Mouse (Mus musculus) G1E (cell line): Measurements from ENCODE around the gene Cabp2. TPM values are rescaled to one million over a fixed set of nuclear protein-coding genes. Genes with fewer than 3 reads are reported as not detected.

ENCODE experiments used
- ATAC-seq: 2 replicates; pipeline ENCODE4 v1.8.0; 2016; ENCODE audit warnings: mild to moderate bottlenecking; ENCODE audit not compliant: insufficient number of reproducible peaks, poor library complexity, low FRiP score, severe bottlenecking; ENCODE audit errors: extremely low read depth
- DNase-seq: peaks from one replicate; pipeline ENCODE4 v3.0.0; 2012; ENCODE audit warnings: low spot score
- H3K27me3 ChIP-seq: 2 replicates; pipeline ENCODE4 v1.6.1; 2012; ENCODE audit warnings: mild to moderate bottlenecking, low read length, inconsistent platforms; ENCODE audit not compliant: insufficient read depth
- H3K36me3 ChIP-seq: replicated peaks from 2 replicates; pipeline ENCODE3; 2012; ENCODE audit warnings: mild to moderate bottlenecking, inconsistent platforms
- H3K4me1 ChIP-seq: 2 replicates; pipeline ENCODE4 v1.6.1; 2012; ENCODE audit warnings: low read depth, low read length, inconsistent platforms, mixed read lengths; ENCODE audit not compliant: insufficient read depth
- H3K4me3 ChIP-seq: 2 replicates; pipeline ENCODE4 v1.5.1; 2012; ENCODE audit warnings: low read depth, mild to moderate bottlenecking, inconsistent platforms, low read length, moderate library complexity, mixed read lengths
- H3K9me3 ChIP-seq: replicated peaks from 2 replicates; pipeline ENCODE4 v1.6.1; 2012; ENCODE audit warnings: inconsistent platforms
- CTCF ChIP-seq: IDR thresholded peaks from 2 replicates; pipeline ENCODE4 v1.5.1; 2012; ENCODE audit warnings: low read depth, low read length, inconsistent platforms, mixed read lengths
- GATA1 ChIP-seq: IDR thresholded peaks from 2 replicates; pipeline ENCODE4 v1.6.1; 2012; ENCODE audit warnings: borderline replicate concordance, low read length, inconsistent platforms, mixed read lengths
- GATA2 ChIP-seq: IDR thresholded peaks from 2 replicates; pipeline ENCODE4 v1.6.1; 2012; ENCODE audit warnings: low read depth, low read length, inconsistent platforms, borderline replicate concordance
- POLR2AphosphoS5 ChIP-seq: IDR thresholded peaks from 2 replicates; pipeline ENCODE4 v1.6.1; 2012; ENCODE audit warnings: low read depth, low read length, inconsistent platforms; ENCODE audit not compliant: insufficient replicate concordance
- TAL1 ChIP-seq: conservative IDR thresholded peaks from 2 replicates; pipeline ENCODE4 v1.6.1; 2012; ENCODE audit warnings: low read depth, low read length, inconsistent platforms, mixed read lengths
- polyA plus RNA-seq: library from polyadenylated mRNA; stranded (reverse); fragments of >175 nt; gene quantifications from 2 replicates; pipeline ENCODE4 v1.2.3, GENCODE M21; 2012
- total RNA-seq, 2 experiments: library from RNA; stranded (forward) in 1 of 2; stranded (reverse) in 1 of 2; fragments of 200-1000 nt in 1 of 2; fragments of >200 nt in 1 of 2; fragmentation: Nextera tagmentation in 1 of 2; gene quantifications; 2 replicates each; pipeline ENCODE4 v1.2.3; 2014 to 2017

Gene Cabp2
- total and polyA plus RNA-seq, 3 experiments = not detected

DNA sequence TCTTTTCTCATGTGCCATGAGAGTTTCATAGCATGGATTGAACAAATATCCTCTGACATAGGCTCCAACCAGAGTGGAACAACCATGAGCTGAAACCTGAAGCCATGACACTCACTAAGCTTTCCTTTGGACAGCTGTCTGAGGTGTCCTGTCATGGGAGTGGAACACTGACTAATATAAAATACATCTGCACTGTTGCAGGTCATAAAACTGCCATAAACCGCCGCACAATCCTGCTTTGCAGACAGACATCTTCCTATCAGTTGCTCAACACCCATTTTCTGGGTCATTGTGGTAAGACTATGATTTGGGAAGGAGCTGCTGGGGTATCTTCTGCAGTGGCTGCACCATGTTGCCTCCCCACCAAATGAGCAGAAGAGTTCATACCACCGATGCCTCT lies 11.4 kb downstream of the Cabp2 start:
- peaks cover 35% of the 10 kb centered on the region for H3K27me3 ChIP-seq
- no peaks in the 10 kb centered on the region for H3K9me3 ChIP-seq
- no peak overlapping the region for H3K4me3 ChIP-seq
- ATAC-seq (no peak), DNase-seq (no peak)
- H3K36me3 ChIP-seq = peaks cover 2% of the 10 kb centered on the region
- H3K4me1 ChIP-seq = peaks cover 24% of the 10 kb centered on the region
- TF ChIP-seq TAL1 = no peak
- no peak for TF ChIP-seq POLR2AphosphoS5
- TF ChIP-seq CTCF = no peak
- TF ChIP-seq GATA1 = no peak
- no peak for TF ChIP-seq GATA2

DNA sequence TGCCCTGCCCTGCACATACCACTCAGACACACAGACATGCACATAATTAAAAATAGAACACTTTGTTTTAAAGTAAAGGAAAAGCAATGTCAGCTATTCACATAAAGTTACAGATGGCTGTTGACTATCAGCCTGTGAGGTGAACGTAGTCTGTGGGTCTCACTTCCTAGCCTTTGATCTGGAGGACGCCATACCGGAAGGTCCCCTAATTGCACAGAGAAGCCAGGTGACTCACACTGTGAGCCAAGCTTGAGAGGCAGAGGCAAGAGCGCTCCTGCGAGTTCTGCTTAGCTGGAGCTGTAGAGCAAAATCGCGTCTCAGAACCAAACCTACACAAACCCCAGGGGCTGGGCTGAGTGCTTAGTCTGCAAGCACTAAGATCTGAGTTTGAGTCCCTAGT lies 12.4 kb downstream of the Cabp2 start:
- no peak for TF ChIP-seq TAL1
- no peak for TF ChIP-seq GATA1
- TF ChIP-seq CTCF = no peak
- TF ChIP-seq POLR2AphosphoS5 = no peak
- no peak for TF ChIP-seq GATA2
- DNase-seq (no peak), ATAC-seq (no peak)
- no peaks in the 10 kb centered on the region for H3K9me3 ChIP-seq
- peaks cover 34% of the 10 kb centered on the region for H3K4me1 ChIP-seq
- H3K36me3 ChIP-seq = peaks cover 12% of the 10 kb centered on the region
- H3K27me3 ChIP-seq = peaks cover 29% of the 10 kb centered on the region
- no peak overlapping the region for H3K4me3 ChIP-seq

GRCm38 (mm10) chr19:4094348-4094747 lies 13.0 kb downstream of the Cabp2 start:
- TF ChIP-seq TAL1 = no peak
- no peak for TF ChIP-seq GATA2
- no peak for TF ChIP-seq POLR2AphosphoS5
- TF ChIP-seq CTCF = no peak
- no peak for TF ChIP-seq GATA1
- ATAC-seq (no peak), DNase-seq (no peak)
- H3K4me1 ChIP-seq = peaks cover 40% of the 10 kb centered on the region
- H3K36me3 ChIP-seq = peaks cover 15% of the 10 kb centered on the region
- no peaks in the 10 kb centered on the region for H3K9me3 ChIP-seq
- H3K4me3 ChIP-seq = no peak overlapping the region
- H3K27me3 ChIP-seq = peaks cover 23% of the 10 kb centered on the region

DNA sequence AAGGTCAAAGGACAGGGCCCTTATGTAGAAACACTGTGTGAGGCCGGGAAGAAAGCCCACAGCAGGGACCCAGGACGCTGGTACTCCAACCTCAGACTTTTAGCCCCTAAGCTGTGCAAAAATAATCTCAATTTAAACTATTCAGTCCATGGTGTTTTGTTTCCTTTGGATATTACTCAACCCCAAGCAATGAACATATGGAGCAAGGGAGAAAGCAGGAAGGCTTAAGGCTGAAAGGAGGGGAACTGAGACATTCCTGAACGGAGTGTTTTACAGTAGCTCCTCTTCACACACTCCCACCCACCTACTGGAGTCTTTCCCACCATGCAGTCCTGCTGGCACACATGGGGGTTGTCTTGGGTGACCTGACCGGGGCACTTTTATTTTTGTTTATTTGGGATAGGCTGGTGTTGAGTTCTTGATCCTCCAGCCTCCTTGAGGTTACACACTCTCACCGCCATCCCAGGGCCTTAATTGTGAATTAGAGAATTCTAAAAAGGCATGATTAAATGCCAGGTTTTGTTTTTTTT lies 13.5 kb downstream of the Cabp2 start:
- no peak for DNase-seq
- no peak for TF ChIP-seq GATA2
- TF ChIP-seq TAL1 = no peak
- TF ChIP-seq GATA1 = no peak
- no peak for TF ChIP-seq CTCF
- TF ChIP-seq POLR2AphosphoS5 = no peak
- no peak overlapping the region for H3K4me3 ChIP-seq
- H3K36me3 ChIP-seq = peaks cover 15% of the 10 kb centered on the region
- H3K4me1 ChIP-seq = peaks cover 44% of the 10 kb centered on the region
- no peak for ATAC-seq
- H3K27me3 ChIP-seq = peaks cover 20% of the 10 kb centered on the region
- H3K9me3 ChIP-seq = no peaks in the 10 kb centered on the region

DNA sequence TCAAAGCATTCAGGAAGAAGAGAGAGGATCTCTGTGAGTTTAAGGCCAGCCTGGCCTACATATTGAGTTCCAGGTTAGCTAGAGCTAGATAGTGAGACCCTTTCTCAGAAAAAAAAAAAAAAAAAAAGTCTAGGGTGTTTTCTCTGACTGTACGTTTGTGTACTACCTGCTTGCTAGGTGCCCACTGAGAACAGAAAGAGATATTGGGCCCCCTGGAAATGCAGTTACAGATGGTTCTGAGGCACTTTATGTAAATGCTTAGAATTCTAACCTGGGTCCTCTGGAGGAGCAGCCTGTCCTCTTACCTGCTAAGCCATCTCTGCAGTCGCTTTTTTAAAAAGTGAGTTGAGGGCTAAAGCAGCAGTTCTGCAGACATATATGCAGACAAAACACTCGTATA lies 14.4 kb downstream of the Cabp2 start:
- Histone ChIP-seq H3K36me3 (peaks cover 15% of the 10 kb centered on the region), H3K4me1 (peaks cover 53% of the 10 kb centered on the region), H3K4me3 (no peak overlapping the region), H3K9me3 (no peaks in the 10 kb centered on the region), H3K27me3 (peaks cover 15% of the 10 kb centered on the region)
- DNase-seq = no peak
- no peak for ATAC-seq
- TF ChIP-seq GATA1 (no peak), CTCF (no peak), TAL1 (no peak), POLR2AphosphoS5 (no peak), GATA2 (no peak)

DNA sequence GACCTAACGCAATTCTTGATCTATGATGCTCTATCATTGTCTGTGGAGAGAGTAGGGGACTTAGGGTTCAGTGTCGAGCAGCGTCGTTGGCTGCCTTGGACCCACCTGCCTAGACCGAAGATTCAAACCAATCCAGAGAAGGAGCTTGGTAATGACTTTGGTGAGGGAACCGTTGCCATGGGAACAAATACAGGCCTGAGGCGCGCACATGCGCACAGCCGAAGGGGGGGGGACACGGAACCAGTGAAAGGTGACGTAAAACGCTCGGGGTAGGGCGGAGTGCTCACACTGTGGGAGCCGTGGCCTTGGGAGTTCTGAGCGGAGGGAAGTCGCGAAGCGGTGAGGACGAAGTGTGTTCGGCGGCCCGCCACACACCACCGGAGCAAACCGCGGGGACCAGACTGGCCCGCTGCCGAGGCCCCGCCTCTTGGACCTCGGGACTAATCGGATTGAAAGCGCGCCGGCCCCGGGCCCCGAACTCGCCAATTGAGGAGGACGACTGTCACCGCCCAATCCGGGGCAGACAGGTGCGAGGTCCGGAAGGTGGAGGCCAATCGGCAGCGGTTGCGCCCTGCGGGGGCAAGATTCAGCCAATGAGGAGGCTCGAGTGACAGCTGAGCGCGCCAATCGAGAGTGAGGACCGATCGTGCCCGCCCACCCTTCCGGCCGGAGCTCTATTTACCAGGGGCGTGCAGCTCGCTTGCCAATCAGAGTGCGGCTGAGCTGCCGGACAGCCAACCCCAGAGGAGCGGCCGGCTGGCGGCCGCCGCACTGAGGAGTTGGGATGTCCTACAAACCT lies 15.5 kb downstream of the Cabp2 start, which contains the start of gene Cdk2ap2:
Gene Cdk2ap2, plus strand, starts transcription at position 541 of the 799 bp plus-strand sequence.
- H3K36me3 ChIP-seq = peaks cover 25% of the 10 kb centered on the region
- ATAC-seq = peak; percentile 94
- H3K4me3 ChIP-seq = peak within 1 kb of the TSS; percentile 78
- peak; percentile 99 for DNase-seq
- H3K4me1 ChIP-seq = peaks cover 60% of the 10 kb centered on the region
- H3K9me3 ChIP-seq = no peaks in the 10 kb centered on the region
- H3K27me3 ChIP-seq = peaks cover 15% of the 10 kb centered on the region
- no peak for TF ChIP-seq POLR2AphosphoS5
- no peak for TF ChIP-seq CTCF
- TF ChIP-seq GATA2 = no peak
- no peak for TF ChIP-seq TAL1
- no peak for TF ChIP-seq GATA1
